Mouse (Mus musculus) heart, adult 18-20 months (tissue): ENCODE measurements around the gene Grik2. TPM values are rescaled to one million over a fixed set of nuclear protein-coding genes. Genes with fewer than 3 reads are reported as not detected.

Experiments used
- DNase-seq, 2 experiments: peaks; one replicate each; pipeline ENCODE4 v3.0.0; 2021 to 2022; ENCODE audit warnings: mixed read lengths in 1 of 2
- long read RNA-seq, 2 experiments: library from polyadenylated mRNA; stranded (forward); transcript quantifications; one replicate each; pipeline ENCODE4 v2.0.0; 2021
- total RNA-seq, 2 experiments: library from RNA; stranded (reverse); gene quantifications; 2 replicates each; pipeline ENCODE4 v1.2.3; 2021

The Grik2 gene
- under 1 TPM; 0.37 to 0.95 TPM for total RNA-seq
- long read RNA-seq, experiment 1: 0 reads
- long read RNA-seq, experiment 2: 0 reads

DNA sequence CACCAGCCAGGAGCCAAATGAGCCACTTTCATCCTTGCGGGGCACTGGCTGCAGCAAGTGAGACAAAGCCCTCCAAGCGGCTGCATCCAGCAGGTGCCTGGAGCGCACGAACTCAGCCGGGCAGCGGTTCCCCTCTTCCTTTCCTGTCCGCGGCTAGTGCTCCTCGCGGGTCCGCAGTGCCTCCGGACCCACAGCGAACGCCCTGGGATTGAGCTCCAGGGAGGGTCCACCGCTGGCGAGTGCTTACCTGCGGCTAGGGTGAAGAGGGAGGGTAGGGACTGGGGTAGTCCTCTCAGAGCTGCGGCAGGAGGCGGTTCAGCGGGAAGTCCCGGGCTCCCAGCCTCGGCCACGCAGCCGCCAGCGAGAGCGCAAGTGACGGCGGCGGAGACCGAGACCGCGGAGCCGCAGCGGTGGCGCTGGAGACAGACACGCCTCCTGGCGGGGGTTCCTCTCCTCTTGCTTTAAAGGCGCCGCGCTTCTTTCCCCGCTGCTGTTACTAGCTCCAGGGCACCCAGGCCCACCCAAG is at the start of gene Grik2:
Gene Grik2 (minus strand): TSS at position 386 of the 526 bp plus-strand sequence.
- DNase-seq: peak; percentile 30 to 45

- no peak for DNase-seq
Measured at GRCm38 (mm10) chr10:49834392-49834791, 45.8 kb upstream of the Grik2 start.

- no peak for DNase-seq
Measured at GRCm38 (mm10) chr10:49807276-49807675, 18.7 kb upstream of the Grik2 start.

DNA sequence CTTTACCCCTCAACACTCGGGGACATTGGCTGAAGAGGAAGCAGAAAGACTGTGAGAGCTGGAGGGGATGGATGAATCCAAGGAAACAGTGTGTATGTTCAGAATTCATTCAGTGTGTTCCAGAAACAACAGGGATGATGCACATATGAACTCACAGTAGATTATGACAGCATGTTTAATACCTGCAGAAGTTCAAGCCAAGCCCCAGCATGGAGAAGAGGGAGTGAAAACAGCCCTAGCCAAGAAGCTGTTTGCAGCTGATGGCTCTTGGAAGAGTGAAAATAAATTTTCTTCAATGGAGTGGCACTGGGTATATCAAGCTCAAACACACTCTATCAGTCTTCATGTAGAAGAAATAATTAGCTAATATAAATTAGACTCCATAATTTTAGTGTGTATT is 12.4 kb upstream of the Grik2 start:
- no peak for DNase-seq

DNA sequence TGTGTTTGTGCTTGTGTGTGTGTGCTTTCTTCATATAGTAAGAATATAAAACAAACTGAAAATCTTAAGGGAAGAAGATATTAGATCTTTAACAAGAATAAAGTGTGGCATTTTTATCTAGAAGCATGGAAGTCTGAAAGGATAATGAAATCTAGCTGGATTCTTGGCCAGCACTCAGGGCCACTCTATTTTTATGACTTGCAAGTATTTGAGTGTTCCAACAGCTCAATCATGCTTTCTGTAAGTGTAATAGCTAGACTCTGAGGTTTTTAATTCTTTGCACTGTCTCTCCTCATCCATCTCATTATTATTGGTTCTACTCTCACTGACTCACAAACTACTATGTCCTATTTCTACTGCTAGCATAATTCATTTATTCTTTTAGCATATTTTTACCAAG is 5.6 kb upstream of the Grik2 start:
- DNase-seq: no peak

GRCm38 (mm10) chr10:49790326-49790725 is 1.8 kb upstream of the Grik2 start:
- no peak for DNase-seq

DNA sequence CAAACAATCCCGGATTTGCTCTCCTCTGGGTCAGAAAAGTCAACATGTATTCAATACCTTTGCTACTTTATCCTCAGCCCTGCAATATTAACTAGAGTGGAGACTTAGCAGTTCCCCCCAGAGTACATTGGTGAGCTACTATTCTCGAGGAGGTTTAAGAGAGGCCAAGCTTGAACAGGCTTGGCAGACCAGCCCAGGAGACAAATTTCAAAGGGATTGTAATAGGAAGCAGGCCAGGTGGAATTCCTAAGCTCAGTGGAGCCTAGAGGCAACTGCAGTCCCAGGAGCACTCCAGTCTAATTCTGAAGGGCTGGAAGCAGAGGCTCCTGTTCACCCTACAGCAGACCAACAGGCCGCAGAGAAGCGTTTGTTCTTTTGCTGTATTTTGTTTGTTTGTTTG is 1.1 kb upstream of the Grik2 start:
- DNase-seq: no peak

GRCm38 (mm10) chr10:49788914-49789313 is 348 bp upstream of the Grik2 start:
- DNase-seq: no peak

DNA sequence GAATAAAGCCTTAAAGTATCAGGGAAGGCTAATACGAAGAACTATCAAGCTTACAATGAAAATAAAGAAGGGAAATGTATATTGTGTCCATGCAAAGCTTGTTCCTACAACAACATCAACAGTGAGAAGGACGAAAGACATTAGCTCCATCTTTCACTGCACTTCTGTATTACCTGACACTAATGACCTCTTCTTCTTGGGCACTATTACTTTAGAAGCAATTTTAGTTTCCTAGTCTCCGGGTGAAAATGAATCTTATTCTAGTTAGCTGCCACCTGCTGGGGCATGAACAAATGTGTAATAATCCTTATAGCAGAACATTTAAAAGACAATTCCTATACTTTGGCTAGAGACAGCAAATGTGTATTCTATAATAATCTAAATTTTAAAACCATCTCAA is 1.9 kb downstream of the Grik2 start:
- no peak for DNase-seq

- DNase-seq: no peak
Measured at GRCm38 (mm10) chr10:49785477-49785876, 3.1 kb downstream of the Grik2 start.

DNA sequence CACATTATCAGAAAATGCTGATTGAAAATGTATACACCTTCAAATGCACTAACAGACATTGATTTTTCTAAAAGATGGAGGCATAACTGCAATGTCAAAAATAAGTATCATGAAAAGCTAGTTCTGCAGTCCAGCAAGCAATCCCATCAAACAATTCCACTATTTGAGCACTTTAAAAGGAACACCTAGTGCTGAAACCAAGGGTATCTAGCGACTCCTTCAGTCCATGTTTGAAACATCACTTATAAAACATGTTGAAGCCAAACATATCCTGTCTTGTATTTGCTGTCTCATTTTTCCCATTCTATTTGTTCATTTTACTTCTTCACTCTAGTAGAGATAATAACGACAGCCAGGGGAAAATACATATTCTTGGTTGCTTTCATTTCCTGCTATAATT is 3.7 kb downstream of the Grik2 start:
- no peak for DNase-seq

- DNase-seq: peak in 1 of 2 experiments; percentile 28
Measured at GRCm38 (mm10) chr10:49782741-49783691, 5.5 kb downstream of the Grik2 start.

GRCm38 (mm10) chr10:49782061-49782460 is 6.5 kb downstream of the Grik2 start:
- DNase-seq: no peak

DNA sequence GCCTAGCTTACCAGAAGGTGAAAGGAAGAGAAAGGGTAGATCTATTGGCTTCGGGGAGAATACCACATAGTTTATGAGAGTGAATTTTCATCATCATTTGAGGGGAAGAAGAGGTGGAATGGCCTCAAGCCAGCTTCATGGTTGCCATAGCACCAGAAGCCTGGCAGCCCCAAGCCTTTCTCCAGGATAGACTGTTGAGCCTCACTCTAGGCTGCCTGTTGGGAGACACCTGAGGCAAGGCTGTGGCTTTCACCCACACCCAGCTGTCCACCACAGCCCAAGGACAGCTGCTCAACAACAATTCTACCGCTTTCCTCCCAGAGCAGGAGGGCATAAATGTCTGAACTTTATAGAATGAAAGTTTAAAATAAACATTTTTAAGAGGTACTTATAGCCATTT is 8.1 kb downstream of the Grik2 start:
- no peak for DNase-seq

DNA sequence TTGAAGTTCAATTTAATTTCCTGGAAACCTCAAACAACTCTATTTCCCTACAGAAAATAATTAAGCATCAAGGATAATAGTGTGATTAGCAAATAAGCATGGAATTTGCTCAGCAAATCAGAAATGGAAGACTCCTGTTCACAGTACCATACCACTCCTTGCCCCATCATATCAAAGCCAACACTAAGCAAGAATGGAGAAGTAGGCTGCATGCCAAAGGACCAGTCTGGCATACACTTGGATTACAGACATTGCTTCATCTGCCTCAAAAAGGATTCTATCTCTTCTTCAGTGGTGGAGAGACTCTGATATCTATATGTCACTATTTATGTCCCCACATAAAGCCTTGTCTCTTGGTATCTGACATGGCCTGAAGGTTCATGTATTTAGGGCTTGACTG is 19.7 kb downstream of the Grik2 start:
- no peak for DNase-seq

GRCm38 (mm10) chr10:49767556-49767955 is 21.0 kb downstream of the Grik2 start:
- no peak for DNase-seq

- DNase-seq: no peak
Measured at GRCm38 (mm10) chr10:49762607-49763006, 26.0 kb downstream of the Grik2 start.

- no peak for DNase-seq
Measured at GRCm38 (mm10) chr10:49751769-49752168, 36.8 kb downstream of the Grik2 start.

DNA sequence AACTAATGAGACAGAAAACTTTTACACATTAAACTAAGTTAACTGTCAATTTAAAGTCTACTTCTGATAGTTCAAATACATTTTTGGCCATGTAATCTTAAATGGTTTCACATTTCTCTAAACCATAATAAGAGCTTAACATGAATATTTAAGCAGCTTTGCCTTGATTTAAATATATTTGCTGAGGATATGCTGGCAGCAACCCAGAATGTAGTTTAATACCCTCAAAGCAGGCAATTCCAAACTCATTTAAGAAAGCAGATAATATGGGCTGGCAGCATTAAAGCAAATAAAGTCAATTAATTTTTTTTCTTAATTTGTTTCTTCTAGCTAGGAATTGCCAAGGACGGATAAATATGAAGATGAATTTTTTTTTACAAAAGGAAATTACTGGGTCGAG is 56.7 kb downstream of the Grik2 start:
- no peak for DNase-seq

DNA sequence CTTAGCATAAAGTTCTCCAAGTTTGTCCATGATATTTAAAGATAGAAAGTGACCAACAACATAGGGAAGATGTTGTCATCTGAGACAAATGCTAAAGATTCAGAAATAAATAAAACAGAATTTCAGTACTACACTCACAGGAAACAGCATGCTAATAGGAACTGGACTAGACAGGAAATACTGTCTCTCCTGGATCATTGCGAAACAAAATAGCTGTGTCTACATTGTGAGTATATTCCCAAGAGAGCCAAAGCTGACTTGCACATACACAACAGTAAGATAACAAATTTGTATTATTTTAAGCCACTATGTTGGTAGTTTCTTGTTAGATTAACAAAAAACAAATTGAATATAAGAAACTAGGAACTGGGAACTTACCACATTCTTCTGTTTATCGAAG is 64.9 kb downstream of the Grik2 start:
- no peak for DNase-seq

- DNase-seq: no peak
Measured at GRCm38 (mm10) chr10:49716856-49717255, 71.7 kb downstream of the Grik2 start.

GRCm38 (mm10) chr10:49709748-49710147 is 78.8 kb downstream of the Grik2 start:
- no peak for DNase-seq

DNA sequence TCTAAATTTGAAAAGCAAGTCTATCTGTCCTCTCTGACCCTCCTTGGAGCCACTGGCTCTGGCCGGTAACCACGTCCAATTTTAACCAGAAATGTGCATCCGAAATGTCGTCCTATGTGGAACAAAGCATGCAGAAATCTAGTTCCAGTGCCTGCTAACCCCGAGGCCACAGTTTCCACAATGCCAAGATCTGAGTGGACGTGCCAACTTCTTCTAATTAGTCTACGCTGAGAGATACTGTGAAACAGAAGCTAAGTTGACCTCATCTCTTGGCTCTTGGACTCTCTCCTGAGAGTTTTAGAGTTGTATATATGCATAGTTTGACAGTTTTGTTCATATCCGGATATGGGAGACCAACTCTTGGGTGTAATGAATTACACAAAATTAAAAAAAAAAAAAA is 84.1 kb downstream of the Grik2 start:
- DNase-seq: no peak

- DNase-seq: no peak
Measured at GRCm38 (mm10) chr10:49652320-49652719, 136.2 kb downstream of the Grik2 start.
